Mouse (Mus musculus): ENCODE data around the gene 1700010I14Rik.
A peak's percentile ranks its signal among the peaks of the same experiment; 100 is the strongest.

Gene 1700010I14Rik

DNA sequence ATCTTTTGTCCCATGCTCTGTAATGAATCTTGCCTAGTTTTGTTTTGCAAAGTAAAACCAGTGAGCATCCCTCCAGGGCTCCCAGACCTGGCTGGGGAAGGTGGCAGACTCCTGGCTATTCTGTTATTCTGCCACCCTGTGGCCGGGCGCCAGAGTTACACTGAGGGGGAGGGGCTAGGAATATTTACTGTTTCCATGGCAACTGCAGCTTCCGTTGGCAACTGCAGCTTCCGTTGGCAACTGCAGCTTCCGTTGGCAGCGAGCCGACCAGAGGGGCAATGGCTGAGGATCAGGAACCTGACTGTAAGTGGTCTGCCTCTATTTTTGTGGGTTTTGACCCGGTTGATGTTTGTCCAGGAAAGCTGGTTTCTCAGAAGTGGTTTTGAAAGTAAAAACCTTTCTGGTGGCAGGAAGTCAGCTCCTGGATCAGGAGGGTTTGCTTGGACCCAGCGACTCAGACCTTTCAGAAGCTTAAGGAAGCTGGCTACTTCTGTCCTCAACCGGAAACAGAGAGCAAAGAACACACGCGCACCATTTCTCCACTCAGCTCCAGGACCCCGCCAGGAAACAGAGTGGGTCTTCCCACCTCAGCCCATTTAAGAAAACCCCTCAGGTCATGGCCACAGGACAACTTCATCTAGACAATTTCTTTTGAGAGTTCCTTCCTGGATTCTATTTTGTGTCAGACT, at the start of gene 1700010I14Rik:
Gene 1700010I14Rik, plus strand, starts transcription at position 215 of the 689 bp plus-strand sequence.
- DNase-seq (ENCODE audit: low spot score), result peak; percentile 84

GRCm38 (mm10) chr17:8951588-8951987, 36.5 kb upstream of the 1700010I14Rik start:
- DNase-seq (ENCODE audit: low spot score), result no peak

DNA sequence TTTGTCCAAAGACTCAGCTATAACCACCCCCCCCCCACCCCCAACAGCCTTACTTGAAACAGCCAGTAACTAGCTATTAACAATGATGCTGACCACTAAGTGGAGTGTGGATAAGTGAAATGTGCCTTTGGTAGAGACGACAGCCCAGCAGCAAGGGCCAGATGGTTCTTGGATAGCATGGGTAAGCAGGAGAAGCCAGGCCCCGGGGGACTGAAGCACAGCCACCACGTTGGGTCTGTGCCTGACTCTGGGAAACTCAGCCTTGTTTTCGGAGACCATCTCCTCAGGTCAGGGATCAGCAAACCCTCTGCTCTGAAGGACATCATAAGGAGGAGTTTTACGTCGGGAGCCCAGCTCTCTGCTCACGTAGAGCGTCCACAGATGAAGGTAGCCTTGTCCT, 35.2 kb upstream of the 1700010I14Rik start:
- no peak for DNase-seq (ENCODE audit: low spot score)

- DNase-seq (ENCODE audit: low spot score), result no peak
Measured at GRCm38 (mm10) chr17:8958125-8958524, 30.0 kb upstream of the 1700010I14Rik start.

GRCm38 (mm10) chr17:8960386-8960785, 27.7 kb upstream of the 1700010I14Rik start:
- DNase-seq (ENCODE audit: low spot score), result no peak

DNA sequence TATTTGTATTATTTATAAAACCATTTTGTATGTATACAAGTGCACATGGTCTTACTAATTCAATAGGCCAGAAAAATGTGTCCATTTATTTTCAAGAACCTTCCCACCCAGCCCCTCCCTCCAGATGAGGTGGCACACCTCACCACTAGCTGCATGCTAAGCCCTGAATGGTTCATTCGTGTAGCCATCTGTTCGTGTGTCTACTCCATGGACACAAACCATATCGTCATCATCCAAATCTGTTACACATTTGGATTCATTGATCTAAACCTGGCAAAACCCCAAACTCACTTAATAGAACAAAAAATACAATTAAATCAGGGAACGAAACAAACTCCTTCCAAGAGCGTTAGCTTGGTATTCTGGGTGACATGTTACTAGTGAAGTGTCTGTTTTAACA, 27.0 kb upstream of the 1700010I14Rik start:
- DNase-seq (ENCODE audit: low spot score), result no peak

- DNase-seq (ENCODE audit: low spot score), result no peak
Measured at GRCm38 (mm10) chr17:8961644-8962043, 26.5 kb upstream of the 1700010I14Rik start.

- no peak for DNase-seq (ENCODE audit: low spot score)
Measured at GRCm38 (mm10) chr17:8965177-8965576, 23.0 kb upstream of the 1700010I14Rik start.

DNA sequence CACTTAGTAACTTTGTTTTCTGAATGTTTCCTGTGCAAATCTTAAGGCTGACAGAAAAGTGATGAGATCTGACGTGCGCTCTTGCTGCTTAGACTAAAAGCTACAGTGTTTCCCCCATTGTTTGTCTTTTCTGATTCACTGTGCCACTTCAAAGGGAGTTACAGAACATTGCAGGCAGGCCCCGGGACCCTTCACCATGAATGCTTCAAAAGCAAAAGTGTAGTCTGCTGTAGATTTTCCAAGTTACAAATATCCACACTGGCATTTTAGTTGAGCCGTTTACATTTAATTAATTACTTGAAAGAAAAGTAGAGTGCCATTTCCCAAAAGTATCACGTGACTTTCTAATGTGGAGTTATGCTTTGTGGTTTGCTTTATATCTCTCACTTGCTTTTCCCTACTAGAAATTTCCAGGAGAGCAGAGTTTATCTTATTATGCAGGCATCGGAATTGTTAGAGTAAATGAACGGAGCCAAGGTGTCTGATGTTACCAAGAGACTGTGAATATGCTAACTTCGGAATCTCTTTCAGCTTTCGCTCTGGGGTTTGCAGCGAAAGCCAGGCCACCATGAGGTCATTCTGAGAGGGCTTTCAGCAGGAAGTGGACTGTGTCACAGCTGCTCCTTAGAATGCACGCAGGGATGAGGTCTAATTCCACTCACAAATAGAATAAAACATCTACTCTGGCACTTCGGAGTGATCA, 15.8 kb upstream of the 1700010I14Rik start:
- DNase-seq (ENCODE audit: low spot score), result no peak

DNA sequence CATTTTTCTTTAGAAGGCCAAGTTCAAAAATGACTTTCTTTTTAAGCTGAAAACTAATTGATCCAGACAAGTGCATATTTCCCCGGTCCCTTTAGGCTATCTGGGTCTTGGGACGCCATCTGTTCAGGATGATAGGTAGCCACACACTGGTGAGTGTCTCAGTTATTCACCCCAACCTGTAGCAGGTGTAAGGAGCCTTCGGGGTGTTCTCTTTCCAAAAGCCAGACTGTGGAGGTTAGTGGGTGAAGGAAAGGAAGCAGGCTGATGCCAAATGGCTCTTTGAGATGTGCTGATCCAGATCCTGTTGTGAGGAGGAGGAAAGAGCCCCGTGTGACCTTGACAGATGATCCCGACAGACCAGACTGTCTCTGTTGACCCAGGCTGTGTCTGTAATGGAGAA, 14.8 kb upstream of the 1700010I14Rik start:
- DNase-seq (ENCODE audit: low spot score), result no peak

DNA sequence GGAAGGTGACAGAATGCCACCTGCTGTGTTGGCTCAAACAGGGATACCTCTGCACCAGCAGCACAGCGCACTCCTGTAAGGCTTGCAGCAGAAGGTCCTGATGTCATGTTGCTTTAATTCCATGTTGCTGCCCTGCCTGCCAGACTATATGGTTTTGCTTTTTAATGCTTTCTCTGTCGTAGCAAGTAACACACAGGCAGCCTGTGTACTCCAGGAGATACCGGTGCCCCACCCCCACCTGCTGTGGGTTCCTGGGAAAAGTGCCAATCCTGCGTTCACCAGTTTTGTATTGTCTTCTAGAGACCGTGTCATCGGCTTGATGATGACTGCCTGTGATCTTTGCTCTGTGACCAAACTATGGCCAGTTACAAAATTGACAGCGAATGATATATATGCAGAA, 13.7 kb upstream of the 1700010I14Rik start:
- DNase-seq (ENCODE audit: low spot score), result no peak

- DNase-seq (ENCODE audit: low spot score), result no peak
Measured at GRCm38 (mm10) chr17:8974823-8975397, 13.2 kb upstream of the 1700010I14Rik start.

GRCm38 (mm10) chr17:8976745-8977144, 11.4 kb upstream of the 1700010I14Rik start:
- no peak for DNase-seq (ENCODE audit: low spot score)

DNA sequence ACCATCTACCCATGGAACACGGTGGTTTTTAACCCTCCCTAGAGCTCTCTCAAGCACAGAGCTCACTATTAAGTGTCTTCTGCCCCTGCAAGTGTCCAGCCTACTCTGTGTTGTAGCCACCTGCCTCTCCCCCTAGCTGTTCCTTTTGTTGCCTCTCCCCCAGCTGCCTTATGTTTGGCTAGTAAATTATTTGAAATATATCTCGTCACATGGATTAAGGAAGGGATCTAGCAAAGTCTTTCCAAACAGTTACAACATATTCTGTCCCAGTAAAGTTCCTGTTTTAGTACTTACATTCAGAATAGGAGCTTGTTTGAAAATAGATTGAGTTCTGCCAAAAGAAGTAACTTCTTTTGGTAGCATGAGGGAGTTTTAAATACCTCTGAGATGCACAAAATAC, 10.9 kb upstream of the 1700010I14Rik start:
- DNase-seq (ENCODE audit: low spot score), result no peak

DNA sequence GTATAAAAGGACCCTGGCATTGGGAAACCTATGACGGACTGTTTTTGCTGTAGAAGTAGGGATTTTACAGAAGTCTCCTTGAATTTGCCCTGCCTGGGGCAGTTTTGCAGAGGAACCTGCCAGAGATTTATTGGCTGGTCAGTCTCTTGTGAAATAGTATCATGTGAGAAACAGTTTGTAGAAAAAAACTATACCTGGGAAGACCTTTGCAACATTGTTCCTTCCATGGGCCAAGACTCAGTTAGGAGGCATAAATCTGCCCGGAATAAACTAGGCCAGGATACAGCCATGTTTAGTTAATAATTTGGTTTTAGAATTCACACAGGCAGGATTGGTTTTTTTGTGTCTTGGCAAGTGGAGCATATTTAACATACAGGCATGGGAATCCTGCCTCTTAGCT, 4.6 kb upstream of the 1700010I14Rik start:
- DNase-seq (ENCODE audit: low spot score), result no peak

- no peak for DNase-seq (ENCODE audit: low spot score)
Measured at GRCm38 (mm10) chr17:8985714-8986113, 2.4 kb upstream of the 1700010I14Rik start.

DNA sequence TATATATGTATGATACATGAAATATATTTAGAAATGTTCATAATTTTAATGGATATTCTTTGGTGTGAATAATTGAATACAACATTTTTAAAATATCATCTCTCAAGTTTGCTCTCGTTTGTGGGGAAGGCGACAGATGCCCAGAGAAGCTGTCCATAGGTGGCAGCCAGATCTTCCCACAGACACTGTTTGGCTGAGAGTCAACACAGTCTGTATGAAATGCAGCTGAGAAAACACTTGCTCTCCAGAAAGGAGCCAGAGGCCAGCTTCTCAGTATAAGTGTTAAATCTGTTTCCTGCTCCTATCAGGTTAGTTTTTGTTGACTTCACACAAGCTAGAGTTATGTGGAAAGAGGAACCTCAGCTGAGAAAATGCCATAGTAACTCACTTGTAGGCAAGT, 1.6 kb upstream of the 1700010I14Rik start:
- DNase-seq (ENCODE audit: low spot score), result no peak

- no peak for DNase-seq (ENCODE audit: low spot score)
Measured at GRCm38 (mm10) chr17:8987369-8987768, 764 bp upstream of the 1700010I14Rik start.

GRCm38 (mm10) chr17:8991160-8991559, 3.0 kb downstream of the 1700010I14Rik start:
- no peak for DNase-seq (ENCODE audit: low spot score)

DNA sequence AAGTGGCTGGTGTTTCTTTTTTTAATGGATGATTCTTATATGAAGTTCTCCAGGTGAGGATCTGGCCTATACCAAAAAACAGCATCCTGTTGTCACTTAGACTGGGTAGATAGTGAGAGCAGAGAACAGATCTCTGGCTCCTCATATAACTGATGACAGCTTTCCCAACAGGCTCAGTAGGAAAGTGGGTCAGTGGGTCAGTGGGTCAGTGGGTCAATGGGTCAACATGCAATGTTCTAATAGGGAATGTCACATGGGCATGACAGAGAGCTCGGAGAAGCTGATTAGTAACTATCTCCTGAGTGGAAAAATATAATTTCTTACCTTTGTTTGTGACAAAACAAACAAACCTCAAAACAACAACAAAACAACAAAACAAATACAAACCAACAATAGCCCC, 7.2 kb downstream of the 1700010I14Rik start:
- no peak for DNase-seq (ENCODE audit: low spot score)

GRCm38 (mm10) chr17:9002438-9002837, 14.3 kb downstream of the 1700010I14Rik start:
- no peak for DNase-seq (ENCODE audit: low spot score)

DNA sequence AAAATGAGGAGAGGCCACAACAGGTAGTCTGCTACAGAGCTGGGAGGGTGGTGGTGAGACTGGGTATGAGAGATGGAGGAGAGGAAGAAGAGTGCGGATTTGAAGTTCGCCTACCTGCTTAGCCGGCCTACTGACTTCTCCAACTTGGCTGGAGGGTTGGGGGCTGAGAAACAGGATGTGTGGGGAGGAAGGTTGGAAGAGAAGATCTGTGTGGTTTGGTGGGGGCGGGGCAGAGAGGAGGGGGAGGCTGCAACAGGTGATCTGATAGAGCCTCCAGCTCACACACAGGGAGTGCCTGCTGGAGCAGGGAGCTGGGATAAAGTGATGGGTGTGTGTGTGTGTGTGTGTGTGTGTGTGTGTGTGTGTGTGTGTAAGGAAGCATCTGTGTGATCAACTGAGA, 16.4 kb downstream of the 1700010I14Rik start:
- DNase-seq (ENCODE audit: low spot score), result no peak

- no peak for DNase-seq (ENCODE audit: low spot score)
Measured at GRCm38 (mm10) chr17:9023198-9023942, 35.2 kb downstream of the 1700010I14Rik start.

Data from left cerebral cortex, adult 11 months (tissue).